Mouse (Mus musculus) thymus, adult 2 months (tissue): ENCODE measurements around the gene Gm4969.

Source experiments
- CTCF ChIP-seq: fragments of 200-500 bp; IDR thresholded peaks from 2 replicates; pipeline ENCODE4 v1.5.1; 2012; ENCODE audit warnings: mild to moderate bottlenecking, control low read depth, low read length, moderate library complexity, borderline replicate concordance; ENCODE audit not compliant: control insufficient read depth, poor library complexity, insufficient read depth; ENCODE audit errors: extremely low read depth
- POLR2A ChIP-seq: fragments of 200-500 bp; IDR thresholded peaks from 2 replicates; pipeline ENCODE4 v1.6.1; 2012; ENCODE audit warnings: mild to moderate bottlenecking, low read length, control low read depth, moderate library complexity; ENCODE audit not compliant: control insufficient read depth, poor library complexity, insufficient read depth; ENCODE audit errors: extremely low read depth

- peak; percentile 55; the same call in 1 of the 2 replicates for TF ChIP-seq CTCF
- peak; percentile 54; the same call in 1 of the 2 replicates for TF ChIP-seq POLR2A
These were observed 30.8 kb upstream of the Gm4969 start, which contains the start of gene Qpctl for GRCm38 (mm10) chr7:19148875-19149541.
